Mouse (Mus musculus) gastrocnemius, postnatal 25 days (tissue): ENCODE data around the gene Irs1. TPM values are rescaled to one million over a fixed set of nuclear protein-coding genes. Genes with fewer than 3 reads are reported as not detected.

Experiments
- DNase-seq: peaks from one replicate; pipeline ENCODE4 v3.0.0; 2022
- long read RNA-seq, 2 experiments: library from polyadenylated mRNA; stranded (forward); transcript quantifications; one replicate each; pipeline ENCODE4 v2.0.0; 2021
- total RNA-seq, 2 experiments: library from RNA; stranded (reverse); gene quantifications; 1 replicate in 1 of 2; 2 replicates in 1 of 2; pipeline ENCODE4 v1.2.3; 2021

Irs1 gene
- 10 to 100 TPM; 55.0 to 69.2 TPM for total RNA-seq
- long read RNA-seq, experiment 1, full-length matches to known transcripts, result 5 of 18 reads
- long read RNA-seq, experiment 1, partial matches to known transcripts, result 0 of 18 reads
- long read RNA-seq, experiment 1, other reads (novel, unspliced or antisense), result 13 of 18 reads
- long read RNA-seq, experiment 2, full-length matches to known transcripts, result 14 of 24 reads
- long read RNA-seq, experiment 2, partial matches to known transcripts, result 0 of 24 reads
- long read RNA-seq, experiment 2, other reads (novel, unspliced or antisense), result 10 of 24 reads

DNA sequence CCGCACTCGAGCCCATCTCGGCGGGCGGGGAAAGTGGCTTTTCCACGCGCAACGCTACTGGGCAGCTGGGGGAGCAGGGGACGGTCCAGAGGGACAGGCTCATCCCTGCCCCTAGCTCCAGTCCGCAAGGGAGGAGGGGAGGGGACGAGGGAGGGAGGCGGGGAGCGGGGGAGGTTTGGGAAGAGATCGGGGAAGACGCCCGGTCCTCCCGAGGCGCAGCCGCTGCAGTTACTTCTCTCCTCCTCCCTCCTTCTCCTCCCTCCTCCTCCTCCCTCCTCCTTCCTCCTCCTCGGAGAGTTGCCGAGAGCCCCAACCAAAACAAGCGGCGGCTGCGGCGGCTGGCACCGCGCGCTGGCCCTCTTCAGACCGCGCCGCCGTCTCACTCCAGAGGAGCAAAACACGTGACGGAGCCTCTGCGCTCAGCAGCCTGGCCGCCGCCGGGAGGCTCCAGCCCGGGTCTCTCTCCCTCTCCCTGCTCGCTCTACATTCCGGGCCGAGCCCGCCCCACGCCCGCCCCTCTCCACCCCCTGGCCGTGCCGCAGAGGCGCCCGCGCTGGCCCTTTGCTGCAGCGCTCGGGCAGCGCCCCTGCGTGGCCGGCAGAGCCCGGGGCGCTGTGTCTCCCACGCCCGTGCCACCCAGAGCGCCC is at the start of gene Irs1:
TSS of gene Irs1 (minus strand) at position 266 of the 647 bp plus-strand sequence.
- DNase-seq, result peak; percentile 91

DNA sequence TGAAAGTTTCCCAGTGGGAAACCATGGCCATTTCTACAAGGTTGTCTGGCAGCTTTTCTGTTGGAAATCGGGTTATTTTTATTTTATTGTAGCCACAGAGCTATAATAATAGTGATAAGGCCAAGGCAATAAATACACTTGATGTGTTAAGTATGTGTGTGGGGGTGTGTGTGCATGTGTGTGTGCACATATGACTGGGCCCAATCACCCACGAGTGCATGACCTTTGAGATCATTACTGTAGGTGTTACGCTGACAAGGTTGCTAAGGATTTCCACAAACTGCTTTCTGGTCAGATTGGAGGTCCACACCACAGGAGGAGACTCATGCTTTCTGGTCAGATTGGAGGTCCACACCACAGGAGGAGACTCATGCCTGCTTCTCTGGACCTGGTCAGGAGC is 43.3 kb upstream of the Irs1 start:
- no peak for DNase-seq

- no peak for DNase-seq
These were observed 38.7 kb upstream of the Irs1 start for GRCm38 (mm10) chr1:82329954-82330247.

DNA sequence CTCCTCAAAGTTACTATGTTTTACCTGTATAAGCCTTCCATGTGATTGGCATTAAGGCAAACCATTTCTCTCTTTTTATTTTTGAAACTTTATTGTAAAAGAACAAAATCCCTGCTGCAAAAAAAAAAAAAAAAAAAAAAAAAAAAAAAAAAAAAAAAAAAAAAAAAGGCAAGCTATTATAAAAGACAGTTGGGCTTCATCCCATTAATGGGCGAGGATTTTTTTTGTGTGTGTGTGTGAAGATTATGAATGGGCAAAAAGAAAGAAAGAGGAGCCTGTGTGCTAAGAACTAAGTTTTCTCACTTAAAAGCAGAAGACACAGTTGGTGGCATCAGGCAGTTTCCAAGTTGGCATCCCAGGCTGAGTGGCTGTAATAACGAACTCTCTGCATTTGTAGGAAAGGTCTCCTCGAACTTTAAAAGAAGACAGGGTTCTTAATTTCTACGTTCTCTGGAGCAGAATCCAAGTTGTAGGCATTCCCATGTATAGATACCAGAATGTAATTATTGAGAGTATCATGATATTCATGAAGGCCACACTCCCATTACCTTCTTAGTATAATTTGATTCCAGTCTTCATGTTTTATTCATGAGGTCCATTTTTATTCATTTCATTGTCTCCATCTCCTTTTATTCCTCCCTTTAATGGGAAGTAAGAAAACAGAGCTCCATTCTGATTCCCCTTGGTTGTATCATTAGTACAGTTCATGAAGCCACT is 38.2 kb upstream of the Irs1 start:
- DNase-seq, result no peak

- no peak for DNase-seq
These were observed 37.0 kb upstream of the Irs1 start for GRCm38 (mm10) chr1:82328033-82328775.

GRCm38 (mm10) chr1:82326120-82326519 is 34.9 kb upstream of the Irs1 start:
- DNase-seq, result no peak

DNA sequence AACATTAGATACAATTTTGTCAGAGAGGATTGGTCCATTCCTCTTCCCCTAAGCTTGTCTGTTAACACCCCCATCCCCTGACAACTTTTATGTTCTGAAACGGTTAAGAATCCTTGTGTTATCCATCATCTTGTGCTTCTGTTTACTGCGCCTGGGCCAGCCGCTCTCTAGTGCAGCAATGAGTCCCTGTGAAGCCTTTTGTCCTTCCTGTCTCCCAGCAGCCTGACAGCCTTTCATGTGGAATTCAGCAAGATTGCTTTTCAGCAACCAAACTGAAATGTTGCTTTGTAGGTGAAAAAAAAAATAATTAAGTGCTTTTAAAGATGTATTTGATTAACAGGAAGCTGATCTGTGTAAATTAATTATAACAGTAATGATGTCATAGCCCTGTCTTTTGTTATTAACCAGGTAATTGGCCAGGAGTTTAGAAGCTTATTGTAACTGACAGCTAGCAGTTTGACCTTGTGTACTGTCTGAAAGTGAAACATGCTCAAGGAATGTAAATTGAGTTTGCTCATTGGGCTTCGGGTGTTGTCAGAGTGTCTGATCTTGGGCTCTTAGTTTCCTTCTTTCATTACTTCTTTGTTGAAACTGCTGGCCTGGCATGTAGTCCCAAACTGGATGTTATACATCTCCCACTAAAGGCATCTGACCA is 33.0 kb upstream of the Irs1 start:
- DNase-seq, result no peak

DNA sequence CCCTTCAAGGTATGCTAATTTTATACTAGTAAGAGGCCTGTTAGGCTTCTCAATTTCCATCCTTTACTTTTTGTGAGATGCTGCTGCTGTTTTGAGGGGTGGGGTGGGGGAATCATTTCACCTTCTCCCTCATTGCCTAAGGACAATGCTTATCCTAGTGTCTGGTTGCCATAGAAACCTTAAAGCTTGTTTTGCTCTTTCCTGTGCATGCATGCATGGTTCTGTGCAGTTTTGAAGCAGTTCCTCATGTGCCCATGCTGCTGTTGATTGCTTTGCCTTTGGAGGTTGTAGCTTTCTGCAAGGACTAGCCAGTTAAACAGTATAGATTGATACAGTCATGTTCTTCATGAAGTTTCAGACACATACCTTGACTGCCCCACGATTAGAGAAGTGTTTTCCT is 30.2 kb upstream of the Irs1 start:
- no peak for DNase-seq

DNA sequence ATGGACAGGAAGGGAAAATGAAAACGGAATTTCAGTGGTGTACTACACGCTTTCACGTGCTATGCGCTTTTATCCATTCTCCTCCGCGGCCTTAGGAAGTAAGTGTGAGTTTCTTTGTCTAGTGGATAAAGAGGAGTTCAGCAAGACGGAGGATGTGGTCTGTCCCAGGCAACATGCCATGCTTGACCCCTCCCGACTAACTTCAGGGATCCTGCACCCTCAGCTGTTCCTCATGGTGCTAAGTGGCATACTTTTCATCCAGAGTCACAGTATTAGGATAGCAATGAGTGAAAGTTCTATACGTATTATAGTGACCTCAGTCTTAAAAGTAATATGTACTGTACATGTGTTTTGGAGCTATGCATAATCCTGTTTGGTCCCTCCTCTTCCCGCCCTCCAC is 29.6 kb upstream of the Irs1 start:
- no peak for DNase-seq

GRCm38 (mm10) chr1:82320456-82320855 is 29.2 kb upstream of the Irs1 start:
- DNase-seq, result no peak

GRCm38 (mm10) chr1:82316746-82317126 is 25.5 kb upstream of the Irs1 start:
- no peak for DNase-seq

DNA sequence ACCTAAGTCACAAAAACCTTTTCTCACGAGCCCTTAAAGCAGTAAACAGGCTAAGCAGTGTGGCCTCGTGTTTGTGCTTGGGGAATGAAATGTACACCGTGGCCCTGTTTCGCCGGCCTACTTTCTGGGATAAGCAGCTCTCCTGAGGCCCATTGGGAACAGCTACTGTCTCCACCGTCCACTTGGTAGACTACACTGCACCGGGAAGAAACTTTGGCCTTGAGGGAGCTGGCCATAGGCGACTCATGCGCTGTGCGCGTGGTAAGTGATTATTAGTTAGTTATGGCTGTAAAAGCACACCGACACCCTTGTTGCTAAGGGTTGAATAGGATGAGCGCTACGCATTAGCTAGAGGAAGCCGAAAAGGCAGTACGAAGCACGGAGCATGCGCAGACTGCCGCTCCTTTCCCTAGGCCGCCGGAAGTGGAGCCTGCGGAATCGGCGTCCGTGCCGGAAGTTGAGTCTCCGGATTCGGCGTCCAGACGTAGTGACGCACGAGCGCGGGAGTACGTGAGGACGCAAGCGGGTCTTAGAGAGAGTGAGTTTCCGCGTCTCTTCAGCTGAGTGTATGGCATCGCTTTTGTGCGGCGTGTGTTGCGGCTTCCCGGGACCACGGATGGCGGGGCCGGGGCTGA is 25.0 kb upstream of the Irs1 start, which contains the start of gene Rhbdd1:
TSS of gene Rhbdd1 (plus strand) at position 342 of the 635 bp plus-strand sequence.
- peak; percentile 94 for DNase-seq

DNA sequence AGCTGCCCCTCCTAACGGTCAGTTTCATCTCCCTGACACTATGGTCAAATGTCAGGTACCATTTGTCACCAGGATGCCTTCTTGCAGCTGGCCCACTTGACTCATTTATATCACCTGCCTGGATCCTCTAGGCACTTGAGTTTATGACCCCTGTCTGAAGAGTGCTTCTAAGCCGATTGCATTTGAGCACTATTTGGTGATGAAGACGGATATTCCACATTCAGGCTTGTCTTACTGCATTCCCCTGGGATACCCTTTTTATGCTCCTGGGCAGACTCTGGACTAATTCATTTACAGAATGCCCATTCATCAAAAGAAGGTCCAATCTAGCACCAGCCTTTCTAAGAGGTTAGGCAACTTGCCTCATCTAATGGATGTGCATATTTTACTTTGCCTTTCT is 13.3 kb upstream of the Irs1 start:
- no peak for DNase-seq

DNA sequence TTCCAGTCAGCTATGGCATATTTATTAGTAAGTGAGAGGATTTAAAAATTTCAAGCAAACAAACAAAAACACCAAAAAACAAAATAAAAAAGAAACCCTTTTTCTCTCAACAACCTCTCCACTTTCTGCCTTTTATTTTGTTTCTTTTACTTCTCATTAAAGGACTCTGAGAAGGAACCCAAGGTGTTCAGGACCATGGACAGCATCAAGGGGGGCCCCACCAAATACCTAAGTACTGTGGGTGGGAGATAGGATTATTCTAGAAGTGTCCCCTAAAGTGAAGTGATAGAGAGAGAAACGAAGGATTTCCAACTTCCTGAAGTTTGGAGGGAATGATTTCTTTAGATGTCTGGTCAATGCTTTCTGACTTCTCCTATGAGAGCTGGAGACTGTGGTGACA is 7.4 kb upstream of the Irs1 start:
- no peak for DNase-seq

GRCm38 (mm10) chr1:82294102-82294501 is 2.9 kb upstream of the Irs1 start:
- DNase-seq, result no peak

GRCm38 (mm10) chr1:82292771-82293170 is 1.6 kb upstream of the Irs1 start:
- peak; percentile 46 for DNase-seq

DNA sequence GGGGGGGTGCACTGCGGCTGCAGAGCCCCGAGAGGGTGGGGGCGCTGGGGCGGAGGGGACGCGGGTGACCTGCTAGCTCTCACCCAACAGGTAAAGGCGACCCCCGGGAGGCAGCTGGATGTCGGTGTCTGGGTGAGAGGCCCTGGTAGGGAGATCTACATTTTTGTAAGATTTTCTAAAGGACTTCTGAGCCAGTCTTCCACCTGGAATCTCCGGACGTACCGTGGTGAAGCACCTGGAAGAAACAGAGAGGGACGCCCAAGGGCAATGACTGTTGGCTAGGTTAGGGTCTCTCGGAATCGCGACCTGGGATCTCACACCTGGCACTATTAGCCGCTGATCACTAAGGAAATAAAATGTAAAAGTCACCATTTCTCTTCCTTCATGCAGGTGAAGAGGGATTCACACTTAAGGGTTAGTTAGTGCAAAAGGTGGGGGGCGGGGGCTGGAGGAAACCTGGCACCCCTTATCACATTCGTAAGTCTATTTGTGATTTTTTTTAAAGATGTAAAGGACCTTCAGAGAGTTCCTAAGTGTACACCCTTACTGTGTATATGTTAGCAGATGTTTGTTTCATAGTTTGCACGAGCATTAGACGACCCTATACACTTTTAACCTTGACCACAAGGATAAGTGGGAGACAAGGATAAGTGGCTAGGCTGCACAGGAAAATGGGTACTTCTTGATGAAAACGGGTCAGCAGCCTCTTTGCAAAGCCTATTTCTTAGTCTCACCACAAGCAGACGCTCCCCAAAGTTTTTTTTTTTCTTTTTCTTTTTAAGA is 905 bp upstream of the Irs1 start:
- no peak for DNase-seq

- no peak for DNase-seq
These were observed 479 bp downstream of the Irs1 start for GRCm38 (mm10) chr1:82290723-82291150.

DNA sequence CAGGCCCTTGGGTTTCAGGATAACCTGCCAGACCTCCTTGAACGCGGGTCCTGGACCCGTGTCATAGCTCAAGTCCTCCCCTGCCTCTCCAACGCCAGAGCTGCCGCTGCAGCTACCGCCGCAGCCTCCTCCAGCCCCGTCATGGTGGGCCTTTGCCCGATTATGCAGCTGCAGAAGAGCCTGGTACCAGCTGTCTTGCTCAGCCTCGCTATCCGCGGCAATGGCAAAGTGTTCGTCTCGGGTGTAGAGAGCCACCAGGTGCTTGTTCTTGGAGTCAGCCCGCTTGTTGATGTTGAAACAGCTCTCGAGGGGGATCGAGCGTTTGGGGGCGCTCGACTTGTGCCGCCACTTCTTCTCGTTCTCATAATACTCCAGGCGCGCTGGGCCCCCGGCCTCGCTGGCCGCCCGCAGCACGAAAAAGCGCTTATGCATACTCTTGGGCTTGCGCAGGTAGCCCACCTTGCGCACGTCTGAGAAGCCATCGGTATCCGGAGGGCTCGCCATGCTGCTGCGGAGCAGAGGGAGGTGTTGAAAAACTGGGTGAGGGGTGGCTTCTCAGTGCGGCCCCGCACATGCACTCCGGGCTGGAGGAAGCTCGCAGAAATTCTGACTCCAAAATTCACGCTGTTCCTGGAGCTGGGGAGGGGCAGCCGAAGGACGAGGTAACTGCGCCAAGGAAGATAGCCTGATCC is 1.1 kb downstream of the Irs1 start:
- DNase-seq, result peak; percentile 26
